Mouse (Mus musculus) frontal cortex, postnatal 10 days (tissue): ENCODE measurements around the gene Sacs.
"Not testable (repeated sequence)": the region's sequence is repeated elsewhere in the genome, so short reads cannot be mapped to it uniquely, and the experiment has no call there.

ENCODE experiments used
- DNase-seq, 2 experiments: peaks; one replicate each; pipeline ENCODE4 v3.0.0; 2022; ENCODE audit warnings: low spot score in 2 of 2, mixed read lengths in 1 of 2

Sacs gene

GRCm38 (mm10) chr14:61137994-61138726 is at the start of gene Sacs:
Sacs (plus strand) TSS chr14:61138457.
- peak in 1 of 2 experiments; percentile 35 for DNase-seq

- DNase-seq = no peak
These were observed 47.3 kb upstream of the Sacs start for GRCm38 (mm10) chr14:61090955-61091354.

- peak in 1 of 2 experiments; percentile 27 for DNase-seq
These were observed 46.2 kb upstream of the Sacs start for GRCm38 (mm10) chr14:61092073-61092472.

GRCm38 (mm10) chr14:61097974-61098625 is 40.2 kb upstream of the Sacs start:
- DNase-seq = no peak

GRCm38 (mm10) chr14:61100736-61101135 is 37.5 kb upstream of the Sacs start:
- no peak for DNase-seq

- no peak for DNase-seq
These were observed 31.9 kb upstream of the Sacs start for GRCm38 (mm10) chr14:61106404-61106803.

GRCm38 (mm10) chr14:61108625-61109024 is 29.6 kb upstream of the Sacs start:
- no peak for DNase-seq

- DNase-seq = peak; percentile 37 to 80
These were observed 25.9 kb upstream of the Sacs start for GRCm38 (mm10) chr14:61112404-61112803.

- no peak for DNase-seq
These were observed 13.5 kb upstream of the Sacs start for GRCm38 (mm10) chr14:61124755-61125154.

GRCm38 (mm10) chr14:61125201-61125600 is 13.1 kb upstream of the Sacs start:
- no peak for DNase-seq

GRCm38 (mm10) chr14:61127365-61127764 is 10.9 kb upstream of the Sacs start:
- not testable (repeated sequence) for DNase-seq

GRCm38 (mm10) chr14:61128961-61129507 is 9.2 kb upstream of the Sacs start:
- no peak for DNase-seq

- no peak for DNase-seq
These were observed 5.7 kb upstream of the Sacs start for GRCm38 (mm10) chr14:61132556-61132955.

- no peak for DNase-seq
These were observed 3.8 kb upstream of the Sacs start for GRCm38 (mm10) chr14:61134381-61135030.

- no peak for DNase-seq
These were observed 847 bp upstream of the Sacs start for GRCm38 (mm10) chr14:61137410-61137809.

GRCm38 (mm10) chr14:61138727-61139067 is 440 bp downstream of the Sacs start:
- no peak for DNase-seq

GRCm38 (mm10) chr14:61143358-61143757 is 5.1 kb downstream of the Sacs start:
- DNase-seq = no peak

- no peak for DNase-seq
These were observed 5.6 kb downstream of the Sacs start for GRCm38 (mm10) chr14:61143869-61144268.

GRCm38 (mm10) chr14:61150416-61150815 is 12.2 kb downstream of the Sacs start:
- not testable (repeated sequence) for DNase-seq

GRCm38 (mm10) chr14:61154900-61155585 is 16.8 kb downstream of the Sacs start:
- DNase-seq = no peak

- DNase-seq = no peak
These were observed 17.4 kb downstream of the Sacs start for GRCm38 (mm10) chr14:61155687-61156086.

- DNase-seq = not testable (repeated sequence)
These were observed 19.2 kb downstream of the Sacs start for GRCm38 (mm10) chr14:61157426-61157825.
